ENCODE assay signal across 19 mouse cellular contexts in genomic region chr6:31614563-31614962, GRCm38 (mm10). TPM values are rescaled to one million over a fixed set of nuclear protein-coding genes. Genes with fewer than 3 reads are reported as not detected.
DNase-seq lines count a peak whose midpoint lies in the region; ATAC-seq and TF ChIP-seq lines count a peak whose summit lies in the region.
"Had no signal": no experiment of that assay in that cellular context is flagged by ENCODE, and none has a peak within 500 bp of the region (broad histone marks: within the 10 kb centered on the region; RNA-seq: fewer than 3 reads in every experiment).

No protein-coding gene starts in this region.

- no peaks in the 10 kb centered on the region for H3K27me3 ChIP-seq in heart, embryonic 12.5 days (replicated peaks)
- H3K27me3 ChIP-seq in G1E (ENCODE audit: insufficient read depth, low read length) (no peaks in the 10 kb centered on the region), MEL (ENCODE audit: control insufficient read depth in 1 of 2, insufficient read depth in 2 of 2, low read length in 2 of 2) (no peaks in the 10 kb centered on the region)
- H3K27me3 ChIP-seq in liver, embryonic 13.5 days = no peaks in the 10 kb centered on the region
- H3K27me3 ChIP-seq: limb, embryonic 13.5 days; neural tube, embryonic 13.5 days had no signal

- H3K4me3 ChIP-seq in heart, embryonic 12.5 days = no peak overlapping the region
- peak overlapping the region; percentile 71 for H3K4me3 ChIP-seq in G1E (ENCODE audit: low read depth, low read length)
- H3K4me3 ChIP-seq in MEL (ENCODE audit: control insufficient read depth in 1 of 2, insufficient read depth in 1 of 2, low read depth in 2 of 2, low read length in 2 of 2) = peak overlapping the region; percentile 55 to 58
- H3K4me3 ChIP-seq in liver, embryonic 13.5 days (replicated peaks) = peak overlapping the region; percentile 65
- H3K4me3 ChIP-seq: embryonic facial prominence, embryonic 10.5 days; limb, embryonic 13.5 days; neural tube, embryonic 13.5 days had no signal

- TF ChIP-seq EP300 in MEL (IDR thresholded peaks at IDR 0.05; ENCODE audit: low read depth in 1 of 2, low read length in 2 of 2) = no peak

- no peak for ATAC-seq in heart, embryonic 12.5 days (ENCODE audit: insufficient number of reproducible peaks, low FRiP score)
- no peak for ATAC-seq in G1E (ENCODE audit: extremely low read depth, insufficient number of reproducible peaks, low FRiP score, poor library complexity, severe bottlenecking)
- ATAC-seq in liver, embryonic 13.5 days (ENCODE audit: low read depth) = 0 out of 2 replicates have a peak, but pooled peaks have one; percentile 17
- ATAC-seq: CD4-positive, CD25-positive, alpha-beta regulatory T cell, adult 4 months had no signal

- TF ChIP-seq RAD21 in MEL (IDR thresholded peaks at IDR 0.05; ENCODE audit: low read depth, low read length) = no peak

- H3K4me2 ChIP-seq in heart, embryonic 12.5 days = peak overlapping the region; percentile 42; the same call in 1 of the 2 replicates
- peak overlapping the region; percentile 76 for H3K4me2 ChIP-seq in liver, embryonic 13.5 days
- H3K4me2 ChIP-seq: limb, embryonic 13.5 days; midbrain, embryonic 11.5 days; neural tube, embryonic 13.5 days had no signal

- H3K9ac ChIP-seq in heart, embryonic 12.5 days = no peak overlapping the region
- peak overlapping the region; percentile 83 for H3K9ac ChIP-seq in MEL (ENCODE audit: control insufficient read depth, low read depth, low read length, poor library complexity, severe bottlenecking)
- H3K9ac ChIP-seq in liver, embryonic 13.5 days = peak overlapping the region; percentile 89
- H3K9ac ChIP-seq: limb, embryonic 13.5 days; neural tube, embryonic 13.5 days had no signal

- H3K79me2 ChIP-seq in MEL (ENCODE audit: control insufficient read depth, insufficient read depth, low read length, poor library complexity) = peaks cover 2% of the 10 kb centered on the region; the same call in 1 of the 2 replicates

- no peaks in the 10 kb centered on the region for H3K9me3 ChIP-seq in heart, embryonic 12.5 days (replicated peaks)
- H3K9me3 ChIP-seq in G1E (replicated peaks) (no peaks in the 10 kb centered on the region), MEL (replicated peaks; ENCODE audit: insufficient read depth, low read length) (no peaks in the 10 kb centered on the region)
- H3K9me3 ChIP-seq in liver, embryonic 13.5 days (replicated peaks) = no peaks in the 10 kb centered on the region
- H3K9me3 ChIP-seq: embryonic facial prominence, embryonic 10.5 days; limb, embryonic 13.5 days; neural tube, embryonic 13.5 days had no signal

- H3K36me3 ChIP-seq in heart, embryonic 12.5 days = no peaks in the 10 kb centered on the region
- H3K36me3 ChIP-seq in G1E (replicated peaks) (peaks cover 23% of the 10 kb centered on the region), MEL (ENCODE audit: control insufficient read depth in 1 of 2, insufficient read depth in 2 of 2, low read length in 2 of 2) (peaks cover 0 to 33% of the 10 kb centered on the region in 2 experiments; a peak in 2 of 4 replicates)
- no peaks in the 10 kb centered on the region for H3K36me3 ChIP-seq in liver, embryonic 13.5 days
- H3K36me3 ChIP-seq: embryonic facial prominence, embryonic 10.5 days; limb, embryonic 13.5 days; neural tube, embryonic 13.5 days had no signal

- no peak for DNase-seq in heart, postnatal 10 days
- no peak for DNase-seq in G1E (ENCODE audit: low spot score)
- peak; percentile 56 for DNase-seq in MEL (ENCODE audit: low read depth, low spot score)
- no peak for DNase-seq in liver, embryonic 13.5 days
- DNase-seq in layer of hippocampus, adult 9-11 months = no peak
- DNase-seq in lung, postnatal 4 days = no peak
- DNase-seq: adrenal gland, adult 8-10 months; cerebellum, adult 11-12 months; cerebellum, postnatal 36 days; gastrocnemius, postnatal 10 days; kidney, adult 18-20 months; kidney, postnatal 25 days; spleen, adult 18-20 months had no signal

- WGBS in heart, embryonic 12.5 days = 73% methylated on average over 4 of the region's 4 CpGs
- WGBS in liver, embryonic 13.5 days (ENCODE audit: insufficient replicate concordance) = 51% methylated on average over 4 of the region's 4 CpGs

- H3K27ac ChIP-seq in heart, embryonic 12.5 days (ENCODE audit: poor library complexity, severe bottlenecking) = peak overlapping the region; percentile 81
- H3K27ac ChIP-seq in MEL (ENCODE audit: control insufficient read depth, low read depth, low read length) = peak overlapping the region; percentile 99
- H3K27ac ChIP-seq in liver, embryonic 13.5 days = peak overlapping the region; percentile 97
- H3K27ac ChIP-seq: limb, embryonic 13.5 days; neural tube, embryonic 13.5 days had no signal

- no peak for TF ChIP-seq CTCF in G1E (IDR thresholded peaks at IDR 0.05; ENCODE audit: low read depth, low read length)
- no peak for TF ChIP-seq CTCF in MEL (IDR thresholded peaks at IDR 0.05 in 2 of 3, conservative IDR thresholded peaks at IDR 0.05 in 1 of 3; ENCODE audit: control insufficient read depth in 1 of 3, insufficient read depth in 1 of 3, low read depth in 2 of 3, low read length in 3 of 3, poor library complexity in 1 of 3, severe bottlenecking in 1 of 3)

- H3K4me1 ChIP-seq in heart, embryonic 12.5 days (replicated peaks) = peaks cover 55% of the 10 kb centered on the region
- H3K4me1 ChIP-seq in G1E (ENCODE audit: insufficient read depth, low read depth, low read length) = peaks cover 87% of the 10 kb centered on the region
- peaks cover 11 to 43% of the 10 kb centered on the region in 2 experiments; a peak in 3 of 4 replicates for H3K4me1 ChIP-seq in MEL (ENCODE audit: control insufficient read depth in 1 of 2, insufficient read depth in 2 of 2, low read length in 2 of 2)
- H3K4me1 ChIP-seq in liver, embryonic 13.5 days (replicated peaks) = peaks cover 99% of the 10 kb centered on the region
- H3K4me1 ChIP-seq: limb, embryonic 13.5 days had no signal

- intact Hi-C loops in heart, postnatal 10 days (cut with DNase I) = no loop called here

- TF ChIP-seq POLR2A in MEL (IDR thresholded peaks at IDR 0.05; ENCODE audit: control insufficient read depth in 1 of 2, insufficient read depth in 1 of 2, low read depth in 1 of 2, low read length in 2 of 2, poor library complexity in 1 of 2) = no peak

TF ChIP-seq in MEL, 35 proteins besides CTCF, POLR2A, EP300 and RAD21:
- TF ChIP-seq NELFE (IDR thresholded peaks at IDR 0.05; ENCODE audit: low read depth, low read length) (no peak), MEF2A (IDR thresholded peaks at IDR 0.05; ENCODE audit: extremely low read depth, insufficient replicate concordance, low read depth, low read length, poor library complexity, severe bottlenecking) (no peak), POLR2AphosphoS5 (IDR thresholded peaks at IDR 0.05; ENCODE audit: borderline replicate concordance, low read depth, low read length) (no peak), ETS1 (IDR thresholded peaks at IDR 0.05; ENCODE audit: low read depth, low read length) (no peak), MYC (IDR thresholded peaks at IDR 0.05; ENCODE audit: low read depth, low read length) (no peak), USF1 (IDR thresholded peaks at IDR 0.05; ENCODE audit: low read depth, low read length) (no peak), GATA1 (IDR thresholded peaks at IDR 0.05; ENCODE audit: low read depth, low read length) (no peak), SMC3 (IDR thresholded peaks at IDR 0.05; ENCODE audit: low read depth, low read length) (no peak), NRF1 (IDR thresholded peaks at IDR 0.05; ENCODE audit: insufficient read depth, low read depth, low read length, poor library complexity, severe bottlenecking) (no peak), ZMIZ1 (IDR thresholded peaks at IDR 0.05; ENCODE audit: low read depth, low read length) (no peak), ZC3H11A (IDR thresholded peaks at IDR 0.05; ENCODE audit: low read depth, low read length) (no peak), MAFK (IDR thresholded peaks at IDR 0.05; ENCODE audit: borderline replicate concordance, low read depth, low read length) (no peak), RCOR1 (IDR thresholded peaks at IDR 0.05; ENCODE audit: low read depth, low read length) (no peak), MXI1 (IDR thresholded peaks at IDR 0.05; ENCODE audit: low read depth, low read length) (no peak), POLR2AphosphoS2 (IDR thresholded peaks at IDR 0.05; ENCODE audit: low read length) (no peak), SIN3A (IDR thresholded peaks at IDR 0.05; ENCODE audit: low read length) (no peak), ELF1 (IDR thresholded peaks at IDR 0.05; ENCODE audit: low read depth, low read length) (no peak), MAZ (IDR thresholded peaks at IDR 0.05; ENCODE audit: low read depth, low read length) (no peak)

RNA-seq across cellular contexts. Expression of gene Podxl, which starts 50.8 kb away (rescaled TPM):
- polyA plus RNA-seq in heart, embryonic 12.5 days (2016; fragmentation: Nextera tagmentation; extraction: Ambion mirVana) = 27.9 and 29.2 TPM in 2 replicates
- total RNA-seq in heart, postnatal 10 days (2021) = 100 to 1,000 TPM; 106 to 113 TPM
- total RNA-seq in G1E (2014; fragmentation: Nextera tagmentation) (45.3 and 59.2 TPM in 2 replicates), G1E (2017) (42.3 and 46.1 TPM in 2 replicates), MEL (2012; rRNA removed) (14.2 and 19.1 TPM in 2 replicates)
- polyA plus RNA-seq in G1E (2012) (49.7 and 61.2 TPM in 2 replicates), MEL (2012; ENCODE audit: insufficient read depth in 1 of 2, insufficient read length in 2 of 2, low read depth in 1 of 2, low replicate concordance in 2 of 2, missing spikeins in 1 of 2) (10 to 100 TPM in 1 of 2 experiments, not detected in 1; 40.8 TPM)
- 10.9 and 13.5 TPM in 2 replicates for polyA plus RNA-seq in liver, embryonic 13.5 days (2015; fragmentation: Nextera tagmentation; extraction: Ambion mirVana)
- polyA plus RNA-seq: CD4-positive, CD25-positive, alpha-beta regulatory T cell, adult 4 months had no signal
